Mouse (Mus musculus) midbrain, embryonic 12.5 days (tissue): ENCODE results near the gene Uts2. TPM values are rescaled to one million over a fixed set of nuclear protein-coding genes. Genes with fewer than 3 reads are reported as not detected.

Experiments used
- ATAC-seq: fragments of 200-750 bp; cut with Nextera tagmentation; 2 replicates; pipeline ENCODE4 v1.8.0; 2017; ENCODE audit warnings: low read depth, moderate TSS enrichment, moderate library complexity; ENCODE audit not compliant: low FRiP score
- H3K27ac ChIP-seq: fragments of 300-500 bp; sonication (generic); replicated peaks from 2 replicates; pipeline ENCODE4 v1.5.1; 2016; ENCODE audit warnings: mild to moderate bottlenecking
- H3K27me3 ChIP-seq: fragments of 300-500 bp; sonication (generic); 2 replicates; pipeline ENCODE4 v1.6.1; 2016; ENCODE audit warnings: mild to moderate bottlenecking
- H3K36me3 ChIP-seq: fragments of 300-500 bp; sonication (generic); 2 replicates; pipeline ENCODE4 v1.6.1; 2016
- H3K4me1 ChIP-seq: fragments of 300-500 bp; sonication (generic); 2 replicates; pipeline ENCODE4 v1.6.1; 2016
- H3K4me2 ChIP-seq: fragments of 300-500 bp; sonication (generic); replicated peaks from 2 replicates; pipeline ENCODE4 v1.6.1; 2016; ENCODE audit warnings: mild to moderate bottlenecking, moderate library complexity
- H3K4me3 ChIP-seq: fragments of 300-500 bp; sonication (generic); 2 replicates; pipeline ENCODE4 v1.5.1; 2016; ENCODE audit warnings: mild to moderate bottlenecking
- H3K9ac ChIP-seq: fragments of 300-500 bp; sonication (generic); replicated peaks from 2 replicates; pipeline ENCODE4 v1.6.1; 2016; ENCODE audit warnings: mild to moderate bottlenecking, moderate library complexity
- H3K9me3 ChIP-seq: fragments of 300-500 bp; sonication (generic); 2 replicates; pipeline ENCODE4 v1.6.1; 2016; ENCODE audit warnings: mild to moderate bottlenecking
- WGBS: fragments of 180-500 bp; shearing (Covaris S2); methylation state at CpG from one replicate; pipeline ENCODE4 v1.1.7; 2016; 5-methylcytosine and 5-hydroxymethylcytosine counted together
- polyA plus RNA-seq: library from polyadenylated mRNA; unstranded; fragments of >200 nt; fragmentation: Nextera tagmentation; extraction: Ambion mirVana; gene quantifications from 2 replicates; pipeline ENCODE4 v1.2.1, GENCODE M21; 2016

Uts2 gene
- polyA plus RNA-seq, 1 experiment from 2014 or later, result not detected

DNA sequence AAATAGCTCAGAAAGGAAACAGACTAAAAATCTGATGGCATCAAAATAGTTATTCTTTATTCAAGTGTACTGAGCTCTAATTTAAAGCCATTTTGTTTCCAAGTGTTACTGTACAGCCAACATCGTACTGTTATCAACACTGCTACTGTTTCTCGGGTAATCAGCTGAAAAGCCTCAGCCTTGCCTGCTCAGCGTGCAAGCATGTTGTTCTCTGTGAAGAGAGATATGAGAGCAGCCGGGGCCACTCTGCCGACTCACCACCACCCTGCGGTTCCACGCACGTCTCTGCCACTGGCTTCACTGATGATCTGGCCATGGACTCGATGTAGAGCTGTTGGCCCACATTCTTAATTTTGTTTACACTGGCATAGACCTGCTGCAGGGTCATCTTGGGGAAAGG lies 27.3 kb downstream of the Uts2 start:
- H3K4me2 ChIP-seq, result no peak overlapping the region
- 90% methylated on average over 9 of the region's 9 CpGs for WGBS

DNA sequence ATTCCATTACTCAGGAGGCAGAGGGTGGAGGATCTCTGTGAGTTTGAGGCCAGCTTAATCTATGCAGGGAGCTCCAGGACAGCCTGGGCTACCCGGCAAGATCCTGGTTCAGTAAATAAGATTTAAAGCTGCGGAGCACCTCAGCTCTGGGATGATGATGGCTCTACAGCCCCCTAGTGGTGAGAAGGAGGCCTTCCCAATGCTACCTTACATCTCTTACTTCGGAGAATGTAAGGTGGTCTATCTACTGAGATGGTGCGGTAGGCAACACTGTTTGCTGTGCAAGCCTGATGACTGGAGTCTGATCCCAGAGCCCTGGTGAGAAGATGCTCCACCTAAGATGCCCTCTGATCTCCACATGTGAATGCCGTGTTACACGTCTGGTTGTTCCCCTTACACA lies 30.1 kb downstream of the Uts2 start:
- no peaks in the 10 kb centered on the region for H3K36me3 ChIP-seq
- no peak overlapping the region for H3K27ac ChIP-seq
- no peak overlapping the region for H3K4me3 ChIP-seq
- 51% methylated on average over 6 of the region's 6 CpGs for WGBS
- H3K27me3 ChIP-seq, result no peaks in the 10 kb centered on the region
- no peak overlapping the region for H3K4me2 ChIP-seq
- H3K9me3 ChIP-seq, result no peaks in the 10 kb centered on the region
- no peak overlapping the region for H3K9ac ChIP-seq
- no peaks in the 10 kb centered on the region for H3K4me1 ChIP-seq
- no peak for ATAC-seq

More for the DNA sequence above, 27.3 kb downstream of the Uts2 start:
- no peak overlapping the region for H3K27ac ChIP-seq
- no peak overlapping the region for H3K9ac ChIP-seq
- no peaks in the 10 kb centered on the region for H3K27me3 ChIP-seq
- no peaks in the 10 kb centered on the region for H3K9me3 ChIP-seq
- no peak overlapping the region for H3K4me3 ChIP-seq
- no peaks in the 10 kb centered on the region for H3K4me1 ChIP-seq
- ATAC-seq, result no peak
- no peaks in the 10 kb centered on the region for H3K36me3 ChIP-seq

DNA sequence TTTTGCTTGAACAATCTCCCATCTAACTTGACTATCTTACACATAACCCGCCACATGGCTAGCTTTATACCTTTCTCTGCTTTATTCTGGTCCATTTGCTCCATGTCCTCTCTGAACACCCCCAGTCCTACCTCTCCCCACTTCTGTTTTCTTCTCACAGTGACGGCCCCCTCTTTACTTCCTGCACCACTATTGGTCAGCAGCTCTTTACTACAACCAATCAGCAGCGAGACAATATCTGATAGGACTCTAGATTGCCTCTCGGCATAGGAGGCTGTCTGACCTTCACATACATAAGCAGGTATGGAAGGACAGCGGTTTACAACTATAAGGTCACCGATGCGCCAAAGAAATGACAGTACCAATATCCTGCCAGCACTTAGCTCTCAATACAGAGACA lies 39.6 kb downstream of the Uts2 start:
- Histone ChIP-seq H3K27ac (no peak overlapping the region), H3K4me2 (no peak overlapping the region), H3K9me3 (no peaks in the 10 kb centered on the region), H3K4me3 (no peak overlapping the region), H3K4me1 (no peaks in the 10 kb centered on the region), H3K27me3 (no peaks in the 10 kb centered on the region), H3K9ac (no peak overlapping the region), H3K36me3 (no peaks in the 10 kb centered on the region)
- no peak for ATAC-seq
- 88% methylated on average over 7 of the region's 7 CpGs for WGBS

DNA sequence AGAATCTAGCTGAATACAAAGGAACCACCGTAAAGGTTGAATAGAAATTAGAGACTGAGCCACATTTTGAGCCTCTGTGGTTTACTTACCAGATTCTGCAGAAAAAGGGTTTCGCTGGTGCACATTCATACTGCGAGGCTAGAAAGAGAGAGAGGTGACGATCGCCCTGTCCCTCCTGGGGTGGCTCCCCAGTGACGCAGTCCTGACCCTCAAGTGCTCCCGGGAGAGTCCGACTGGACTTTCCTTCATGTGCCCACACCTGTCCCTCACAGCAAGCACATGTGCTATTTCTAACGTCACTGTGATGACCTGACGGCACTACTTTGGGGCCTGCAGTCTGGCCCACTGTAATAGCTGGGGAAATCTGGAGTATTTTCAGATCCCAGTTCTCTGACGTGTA lies 40.9 kb downstream of the Uts2 start:
- no peaks in the 10 kb centered on the region for H3K9me3 ChIP-seq
- H3K27ac ChIP-seq, result no peak overlapping the region
- no peak overlapping the region for H3K4me3 ChIP-seq
- no peak overlapping the region for H3K4me2 ChIP-seq
- 87% methylated on average over 11 of the region's 11 CpGs for WGBS
- H3K36me3 ChIP-seq, result no peaks in the 10 kb centered on the region
- H3K4me1 ChIP-seq, result no peaks in the 10 kb centered on the region
- no peaks in the 10 kb centered on the region for H3K27me3 ChIP-seq
- H3K9ac ChIP-seq, result no peak overlapping the region
- no peak for ATAC-seq

DNA sequence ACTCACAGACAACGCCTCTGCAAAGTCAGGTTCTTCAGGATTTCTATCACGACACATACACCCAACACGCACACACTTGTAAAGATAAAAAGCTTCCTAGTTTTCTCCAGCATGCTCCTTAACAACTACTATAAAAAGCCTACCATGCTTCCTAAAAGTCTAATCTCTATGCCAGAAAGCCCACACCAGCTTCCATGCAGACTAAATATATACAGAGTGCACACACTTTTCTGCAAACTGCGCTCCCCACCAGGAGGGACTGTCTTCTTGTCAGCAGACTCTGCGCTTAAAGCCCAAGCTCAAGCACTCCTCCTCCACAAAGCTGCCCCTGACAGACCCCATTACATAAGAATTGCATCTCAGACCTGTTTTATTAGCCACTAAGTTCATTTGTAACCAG lies 44.6 kb downstream of the Uts2 start:
- no peak for ATAC-seq
- 89% methylated on average over 5 of the region's 5 CpGs for WGBS
- no peak overlapping the region; the same call in 1 of the 2 replicates for H3K9ac ChIP-seq

DNA sequence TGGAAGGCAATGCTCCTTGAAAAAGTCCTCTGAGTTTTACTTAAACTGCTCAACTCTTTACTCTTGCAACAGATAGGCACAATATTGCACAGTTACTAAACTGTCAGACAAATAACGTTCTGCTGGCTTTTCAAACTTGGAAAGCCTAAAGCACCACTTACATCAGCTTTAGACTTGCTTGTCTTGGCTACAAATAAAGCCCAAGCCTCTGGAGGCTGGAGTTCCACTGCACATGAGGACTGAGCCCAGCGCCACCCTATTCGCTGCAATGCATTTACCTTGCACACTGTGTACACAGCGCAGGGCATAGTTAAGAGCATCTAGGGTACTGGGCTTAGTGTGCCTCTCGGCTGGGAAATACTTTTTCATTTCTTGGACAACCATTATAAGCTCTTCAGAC lies 46.4 kb downstream of the Uts2 start:
- Histone ChIP-seq H3K4me1 (peaks cover 17% of the 10 kb centered on the region), H3K9me3 (no peaks in the 10 kb centered on the region), H3K4me2 (peak overlapping the region; percentile 97), H3K27ac (no peak overlapping the region), H3K9ac (no peak overlapping the region), H3K27me3 (peaks cover 12% of the 10 kb centered on the region), H3K36me3 (peaks cover 11% of the 10 kb centered on the region), H3K4me3 (no peak overlapping the region)
- no peak for ATAC-seq
- 46% methylated on average over 5 of the region's 5 CpGs for WGBS

More for the DNA sequence above, 44.6 kb downstream of the Uts2 start:
- H3K4me1 ChIP-seq, result peaks cover 17% of the 10 kb centered on the region
- no peak overlapping the region for H3K27ac ChIP-seq
- no peaks in the 10 kb centered on the region for H3K9me3 ChIP-seq
- H3K36me3 ChIP-seq, result no peaks in the 10 kb centered on the region
- no peak overlapping the region for H3K4me2 ChIP-seq
- no peak overlapping the region for H3K4me3 ChIP-seq
- peaks cover 12% of the 10 kb centered on the region for H3K27me3 ChIP-seq

DNA sequence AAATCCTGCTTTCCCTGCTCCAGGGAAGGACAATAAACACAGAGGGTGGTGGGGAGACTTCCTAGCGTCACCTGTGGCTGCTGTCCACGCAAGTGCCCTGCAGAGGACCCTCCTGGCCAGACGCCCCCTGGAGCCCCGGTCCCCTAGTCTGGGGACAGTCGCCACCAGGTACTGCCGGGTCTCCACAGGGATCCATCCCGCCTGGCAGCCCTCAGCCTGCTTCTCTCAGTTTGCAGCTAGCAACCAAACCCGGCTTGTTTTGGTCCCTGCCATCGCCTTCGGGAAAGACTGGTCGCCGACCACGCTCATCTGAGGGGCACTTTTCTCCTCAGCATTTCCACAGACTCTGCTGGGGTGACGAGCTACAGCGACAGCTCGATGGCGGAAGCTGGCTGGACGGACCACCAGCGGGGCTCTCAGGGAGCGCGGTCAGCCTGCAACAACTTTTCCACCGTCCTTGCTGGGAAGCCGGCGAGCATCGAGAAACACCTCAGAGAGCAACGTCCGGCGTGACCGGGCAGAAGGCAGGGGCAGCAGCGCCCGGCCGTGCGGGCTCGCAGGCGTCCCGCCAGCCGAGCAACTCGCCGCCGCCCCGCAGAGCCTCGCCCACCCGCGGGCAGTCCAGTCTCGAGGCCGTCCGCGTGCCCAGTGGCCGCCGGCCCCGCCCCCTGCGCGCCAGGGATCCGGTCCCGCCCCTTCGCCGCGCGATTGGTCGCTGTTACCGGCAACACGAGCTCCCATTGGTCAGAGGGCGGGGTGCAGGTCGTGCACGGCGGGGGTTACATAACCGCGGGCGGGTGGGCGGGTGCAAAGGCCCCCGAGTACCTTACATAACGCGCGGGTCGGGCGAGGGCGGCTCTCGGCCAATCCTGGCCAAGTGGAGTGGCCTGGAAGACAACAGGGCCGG lies 47.4 kb downstream of the Uts2 start, which contains the start of gene Per3:
Per3 (minus strand) TSS at position 629 of the 907 bp plus-strand sequence.
- H3K9ac ChIP-seq, result peak within 1 kb of the TSS; percentile 61
- H3K4me1 ChIP-seq, result peaks cover 17% of the 10 kb centered on the region
- no peaks in the 10 kb centered on the region for H3K9me3 ChIP-seq
- peak; percentile 97 for ATAC-seq
- peaks cover 12% of the 10 kb centered on the region for H3K27me3 ChIP-seq
- peaks cover 22% of the 10 kb centered on the region for H3K36me3 ChIP-seq
- no peak within 1 kb of the TSS for H3K27ac ChIP-seq
- WGBS, result under 1% methylated on average over 68 of the region's 79 CpGs
- H3K4me3 ChIP-seq, result peak within 1 kb of the TSS; percentile 58
- H3K4me2 ChIP-seq, result peak within 1 kb of the TSS; percentile 97

DNA sequence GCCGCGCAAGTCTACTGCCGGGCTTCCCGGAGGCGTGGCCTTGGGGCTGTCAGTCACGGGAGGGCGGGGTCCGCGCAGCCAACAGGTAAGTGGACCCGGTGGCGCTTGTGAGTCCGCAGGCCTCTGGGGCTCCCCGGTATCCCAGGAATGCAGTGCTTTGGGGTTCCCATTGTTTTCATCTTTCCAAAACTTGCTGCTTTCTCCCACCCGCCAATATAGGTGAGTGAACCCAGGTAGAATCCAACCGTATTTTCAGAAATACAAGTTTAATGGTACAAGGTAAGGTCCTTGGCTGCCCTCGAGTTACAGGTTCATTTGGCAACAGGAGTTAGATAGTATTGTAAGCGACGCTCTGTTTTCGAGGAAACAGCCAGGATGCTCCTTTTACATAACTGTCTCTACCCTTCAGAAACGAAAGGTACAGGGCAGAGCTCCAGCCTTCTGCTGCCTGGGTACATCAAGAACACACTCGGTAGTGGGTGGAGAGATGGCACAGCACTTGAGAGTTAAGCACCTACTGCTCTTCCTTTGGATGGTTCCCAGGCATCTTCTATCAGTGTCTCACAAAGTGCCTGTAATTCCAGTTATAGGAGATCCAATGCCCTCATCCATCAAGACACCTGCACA lies 48.2 kb downstream of the Uts2 start:
- ATAC-seq, result no peak; the same call in 1 of the 2 replicates

DNA sequence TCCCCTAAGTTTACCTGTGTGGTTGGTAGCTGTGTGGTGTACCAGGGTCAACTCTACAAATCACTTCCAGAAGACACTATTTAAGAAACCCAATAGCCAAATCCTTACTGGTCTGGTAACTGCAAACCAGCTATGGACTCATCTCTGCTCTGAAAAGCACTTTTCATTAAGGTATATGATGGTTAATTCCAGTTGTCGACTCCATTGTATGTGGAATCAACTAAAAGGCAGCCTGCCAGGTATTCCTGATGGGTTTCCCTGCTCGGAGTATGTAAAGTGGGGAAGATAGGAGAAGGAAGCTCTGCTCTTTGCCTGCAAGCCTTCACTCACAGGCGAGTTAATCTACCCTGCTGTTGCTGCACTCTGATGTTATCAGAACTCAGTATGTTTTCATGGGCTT lies 49.6 kb downstream of the Uts2 start:
- no peak for ATAC-seq
- WGBS, result 92% methylated on average over 3 of the region's 3 CpGs

More for the DNA sequence above, 48.2 kb downstream of the Uts2 start:
- WGBS, result 4% methylated on average over 21 of the region's 21 CpGs
- peak overlapping the region; percentile 58 for H3K4me3 ChIP-seq
- H3K4me2 ChIP-seq, result peak overlapping the region; percentile 97
- peak overlapping the region; percentile 61; the same call in 1 of the 2 replicates for H3K9ac ChIP-seq
- peaks cover 17% of the 10 kb centered on the region for H3K4me1 ChIP-seq
- H3K9me3 ChIP-seq, result no peaks in the 10 kb centered on the region
- H3K27ac ChIP-seq, result no peak overlapping the region
- H3K36me3 ChIP-seq, result peaks cover 28% of the 10 kb centered on the region
- peaks cover 12% of the 10 kb centered on the region for H3K27me3 ChIP-seq

DNA sequence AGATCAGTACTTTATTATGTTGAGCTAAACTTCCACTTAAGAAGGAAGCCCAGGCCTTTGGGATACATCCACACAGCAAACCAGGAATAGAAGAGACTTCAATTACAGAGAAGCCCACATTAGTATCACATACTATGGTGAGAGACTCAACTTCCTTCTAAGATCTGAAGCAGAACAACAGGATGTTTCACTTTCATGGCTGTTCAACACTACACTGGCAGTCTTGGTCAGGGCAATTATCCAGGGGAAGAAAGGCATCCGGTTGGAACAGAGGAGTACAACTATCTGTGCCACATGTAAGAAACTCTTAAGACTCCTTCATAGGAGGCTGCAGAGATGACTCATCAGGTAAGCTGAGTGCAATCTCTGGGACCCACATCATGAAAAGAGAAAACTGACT lies 54.3 kb downstream of the Uts2 start:
- no peaks in the 10 kb centered on the region for H3K27me3 ChIP-seq
- H3K4me3 ChIP-seq, result no peak overlapping the region
- H3K4me1 ChIP-seq, result 0 out of 2 replicates have a peak, but pooled peaks cover 2% of the 10 kb centered on the region
- peaks cover 62% of the 10 kb centered on the region for H3K36me3 ChIP-seq
- no peak for ATAC-seq
- 91% methylated on average over 1 of the region's 1 CpGs for WGBS
- H3K27ac ChIP-seq, result no peak overlapping the region
- no peaks in the 10 kb centered on the region for H3K9me3 ChIP-seq
- no peak overlapping the region for H3K4me2 ChIP-seq
- no peak overlapping the region for H3K9ac ChIP-seq

More for the DNA sequence above, 49.6 kb downstream of the Uts2 start:
- H3K9me3 ChIP-seq, result no peaks in the 10 kb centered on the region
- no peak overlapping the region for H3K4me3 ChIP-seq
- H3K27me3 ChIP-seq, result peaks cover 12% of the 10 kb centered on the region
- peaks cover 17% of the 10 kb centered on the region for H3K4me1 ChIP-seq
- H3K36me3 ChIP-seq, result peaks cover 39% of the 10 kb centered on the region
- H3K27ac ChIP-seq, result no peak overlapping the region
- H3K4me2 ChIP-seq, result no peak overlapping the region
- H3K9ac ChIP-seq, result no peak overlapping the region
